Mouse (Mus musculus) gastrocnemius, adult 8-10 months (tissue): ENCODE measurements around the gene Map3k20. TPM values are rescaled to one million over a fixed set of nuclear protein-coding genes. Genes with fewer than 3 reads are reported as not detected.

ENCODE experiments used
- DNase-seq, 2 experiments: peaks; one replicate each; pipeline ENCODE4 v3.0.0; 2022; ENCODE audit warnings: low spot score in 2 of 2
- total RNA-seq, 4 experiments: library from RNA; stranded (reverse); gene quantifications; 2 replicates each; pipeline ENCODE4 v1.2.4; 2022

The Map3k20 gene
- total RNA-seq, 4 experiments from 2014 or later: 348 to 422 (median 393) TPM

DNA sequence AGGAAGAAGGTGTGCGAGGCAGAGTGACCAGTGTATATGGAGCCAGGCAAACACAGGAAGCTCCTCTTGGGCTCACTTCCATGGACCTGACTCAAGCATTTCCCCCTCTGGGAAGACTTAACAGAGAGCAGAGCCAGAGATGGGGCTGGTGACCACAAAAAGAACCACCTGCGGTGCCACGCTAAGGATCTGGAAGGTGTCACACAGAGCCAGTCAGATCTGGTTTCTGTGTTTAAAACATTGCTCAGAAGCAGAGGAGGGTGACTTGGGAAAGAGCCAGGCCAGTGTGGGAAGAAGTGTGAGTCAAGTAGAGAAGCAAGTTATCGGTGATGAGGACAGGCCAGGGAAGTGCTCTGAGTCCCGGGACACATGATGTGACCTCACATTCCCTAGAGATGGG lies 135.1 kb downstream of the Map3k20 start:
- DNase-seq: no peak

DNA sequence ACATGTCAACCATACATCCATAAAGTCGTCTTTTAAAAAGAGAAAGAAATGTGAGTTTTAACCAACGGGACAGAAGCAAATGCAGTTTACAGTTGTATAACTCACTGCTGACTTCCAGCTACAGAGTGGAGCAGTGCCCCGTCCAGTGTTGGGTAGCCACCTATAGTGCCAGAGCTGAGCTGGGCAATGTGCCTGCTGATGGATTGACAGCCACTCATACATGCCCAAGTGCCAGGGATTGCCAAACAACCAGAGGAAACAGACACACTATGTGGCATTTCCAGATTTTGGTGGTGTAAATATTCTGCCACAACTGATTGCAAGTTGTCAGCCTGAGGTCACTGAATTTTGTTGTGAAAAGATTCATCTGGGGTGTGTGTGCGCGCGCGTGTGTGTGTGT lies 139.2 kb downstream of the Map3k20 start:
- DNase-seq: peak; percentile 12 to 52

GRCm38 (mm10) chr2:72426776-72427175 lies 141.3 kb downstream of the Map3k20 start:
- no peak for DNase-seq

DNA sequence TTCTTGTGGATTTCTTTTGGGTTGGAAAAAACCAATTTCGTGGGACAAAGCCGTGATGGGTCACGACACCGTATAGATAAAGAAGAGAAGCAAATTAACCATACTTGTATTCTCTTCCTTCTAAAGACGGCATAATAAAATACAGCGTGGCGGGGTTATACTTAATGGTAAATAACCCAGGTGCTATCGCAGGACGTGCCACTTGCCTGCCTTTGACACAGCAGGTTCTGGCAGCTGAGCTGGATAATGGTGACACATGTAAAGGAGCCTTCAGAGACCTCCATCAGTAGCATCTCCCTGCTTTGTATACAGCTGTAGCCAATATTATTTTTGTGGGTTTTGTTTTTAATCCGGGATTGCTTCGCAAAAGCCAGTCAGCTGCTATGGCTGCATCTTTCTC lies 141.9 kb downstream of the Map3k20 start:
- no peak for DNase-seq

GRCm38 (mm10) chr2:72438941-72439533 lies 153.6 kb downstream of the Map3k20 start:
- no peak for DNase-seq

- DNase-seq: no peak
These were observed 155.6 kb downstream of the Map3k20 start for GRCm38 (mm10) chr2:72441010-72441409.

DNA sequence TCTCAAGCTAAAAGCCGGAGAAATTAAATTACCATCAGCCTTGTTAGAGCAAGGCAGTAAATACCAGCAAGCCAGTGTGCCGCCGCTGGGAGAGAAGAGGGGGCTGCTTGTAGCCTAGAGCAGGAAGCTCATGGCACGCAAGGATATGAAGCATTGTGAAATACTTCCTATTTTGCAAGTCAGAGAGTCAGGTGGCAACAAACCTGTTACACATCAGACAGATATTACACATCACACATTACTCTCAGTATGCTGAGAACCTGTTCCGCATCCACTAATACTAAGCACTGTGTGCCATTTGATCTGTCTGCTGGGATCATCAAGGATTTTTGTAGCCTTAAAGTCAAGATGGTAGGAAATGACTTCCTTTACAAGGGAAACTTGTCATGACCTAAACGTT lies 157.4 kb downstream of the Map3k20 start:
- DNase-seq: no peak

- DNase-seq: no peak
These were observed 158.5 kb downstream of the Map3k20 start for GRCm38 (mm10) chr2:72443960-72444359.

GRCm38 (mm10) chr2:72446106-72446505 lies 160.7 kb downstream of the Map3k20 start:
- DNase-seq: no peak

DNA sequence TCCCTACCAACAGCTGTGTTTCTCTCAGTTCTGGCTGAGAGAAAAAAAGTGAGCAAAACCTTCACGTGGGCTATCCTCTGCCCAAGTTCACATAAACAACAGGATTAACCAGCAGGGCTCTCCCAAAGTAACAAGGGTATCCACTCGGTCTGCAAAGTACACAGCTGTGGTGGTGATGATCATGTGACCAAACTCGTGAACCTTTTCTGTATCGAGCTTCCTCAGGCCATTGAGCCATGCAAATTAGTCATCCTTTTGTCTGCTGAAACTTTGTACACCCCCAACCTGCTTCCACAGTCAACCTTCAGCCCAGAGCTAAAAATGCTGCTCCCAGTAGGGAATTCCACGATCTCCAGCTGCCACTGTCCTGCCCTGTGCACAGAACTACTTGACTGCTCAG lies 161.2 kb downstream of the Map3k20 start:
- no peak for DNase-seq

DNA sequence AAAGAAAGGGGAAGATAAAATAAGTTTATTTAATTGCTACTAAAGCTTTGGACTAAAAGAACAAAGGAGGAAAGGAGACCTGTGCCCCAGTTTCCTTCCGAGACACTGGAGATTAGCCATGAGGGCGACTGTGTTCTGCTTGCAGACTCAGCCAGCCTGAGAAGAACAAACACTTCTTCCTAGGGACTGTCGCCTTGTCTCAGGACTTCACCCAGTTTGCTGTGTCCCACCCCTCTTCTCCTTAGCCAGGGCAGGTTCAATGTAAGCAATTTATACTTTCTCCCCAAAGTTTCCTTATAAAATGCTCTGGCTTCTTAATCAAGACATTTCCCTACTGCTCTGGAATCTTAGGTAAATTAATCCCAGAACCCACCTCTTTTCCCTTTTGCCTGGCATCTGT lies 168.1 kb downstream of the Map3k20 start:
- no peak for DNase-seq

GRCm38 (mm10) chr2:72456189-72456588 lies 170.8 kb downstream of the Map3k20 start:
- no peak for DNase-seq

- DNase-seq: no peak
These were observed 179.1 kb downstream of the Map3k20 start for GRCm38 (mm10) chr2:72464376-72465014.

DNA sequence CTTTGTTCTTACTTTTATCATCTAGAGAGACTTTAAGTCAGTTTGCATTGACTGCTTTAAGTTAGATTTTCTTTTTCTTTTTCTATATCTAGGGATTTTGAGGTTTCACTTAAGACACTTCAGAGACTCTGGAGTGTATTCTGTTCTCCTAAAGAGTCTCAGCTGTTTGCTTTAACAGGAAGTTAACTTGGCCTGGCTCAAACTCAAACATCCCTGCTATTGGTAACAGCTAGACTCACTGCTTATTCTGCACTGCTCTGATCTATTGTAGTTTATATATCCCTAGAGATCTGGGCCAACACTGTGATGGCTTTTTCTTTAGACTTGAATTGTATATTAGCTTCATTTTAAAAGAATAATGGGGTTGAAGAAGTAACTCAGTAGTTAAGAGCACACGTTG lies 182.2 kb downstream of the Map3k20 start:
- DNase-seq: no peak

DNA sequence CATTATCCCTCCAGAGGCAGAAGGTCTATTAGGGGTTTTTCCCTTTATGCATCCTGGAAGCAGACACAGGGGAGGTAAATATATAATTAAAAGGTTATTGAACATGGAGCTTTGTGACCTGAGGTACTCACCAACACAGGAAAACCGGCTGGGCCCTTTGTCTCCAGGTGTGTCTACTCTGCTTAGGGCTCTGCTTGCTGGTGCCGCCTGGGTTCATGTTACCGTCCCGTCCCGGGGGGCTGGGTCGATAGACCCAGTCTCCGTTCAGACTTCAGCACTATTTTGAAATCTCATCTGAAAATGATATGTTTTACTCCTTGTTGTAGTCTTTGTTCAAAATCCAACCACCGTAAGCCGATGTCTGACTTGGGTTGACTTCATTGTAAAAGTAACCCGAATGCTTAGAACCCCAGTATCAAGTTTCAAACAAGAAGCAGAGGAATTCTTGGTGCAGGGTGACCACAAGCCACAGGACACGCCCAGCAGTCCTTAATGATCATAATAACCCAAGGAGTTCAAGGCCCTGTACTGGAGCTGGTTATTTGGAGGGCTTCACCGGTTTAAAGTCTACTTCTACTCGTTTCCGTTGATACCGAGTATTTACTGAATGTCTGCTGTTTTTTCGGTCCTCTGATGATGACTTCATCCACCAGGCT lies 186.1 kb downstream of the Map3k20 start:
- DNase-seq: no peak

DNA sequence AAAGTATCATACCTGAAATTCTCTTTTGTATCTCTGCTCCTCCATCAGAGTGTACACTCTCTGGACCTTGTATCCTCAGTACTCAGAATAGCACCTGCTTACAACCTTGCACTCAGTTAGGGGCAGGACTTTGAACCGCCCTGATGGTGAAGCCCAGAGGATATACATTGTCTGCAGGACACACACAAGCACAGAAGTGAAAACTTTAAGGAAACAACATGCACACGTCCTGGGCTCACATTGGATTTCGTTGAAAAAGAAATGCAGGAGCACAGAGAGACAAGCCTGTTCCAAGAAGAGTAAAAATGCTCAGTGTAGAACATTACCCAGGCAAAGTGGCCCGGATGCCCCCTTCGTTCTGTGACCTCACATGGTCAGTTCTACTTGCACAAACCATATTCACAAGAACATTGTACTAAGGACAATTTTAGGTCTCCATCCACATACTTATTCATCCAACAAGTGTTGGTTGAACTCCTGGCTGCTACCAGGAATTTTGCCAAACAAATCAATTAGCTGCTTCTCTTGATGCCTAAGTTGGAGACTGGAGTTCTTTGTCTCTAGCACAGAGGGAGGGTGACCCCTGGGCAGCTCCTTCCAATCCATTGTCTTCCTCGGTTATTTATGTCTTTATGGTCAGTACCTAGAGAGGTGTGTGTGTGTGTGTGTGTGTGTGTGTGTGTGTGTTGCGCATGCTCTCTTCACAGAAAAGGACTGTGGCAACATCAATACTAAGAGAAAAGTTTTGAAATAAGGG lies 189.3 kb downstream of the Map3k20 start:
- DNase-seq: no peak

- no peak for DNase-seq
These were observed 190.0 kb downstream of the Map3k20 start for GRCm38 (mm10) chr2:72475423-72475796.

DNA sequence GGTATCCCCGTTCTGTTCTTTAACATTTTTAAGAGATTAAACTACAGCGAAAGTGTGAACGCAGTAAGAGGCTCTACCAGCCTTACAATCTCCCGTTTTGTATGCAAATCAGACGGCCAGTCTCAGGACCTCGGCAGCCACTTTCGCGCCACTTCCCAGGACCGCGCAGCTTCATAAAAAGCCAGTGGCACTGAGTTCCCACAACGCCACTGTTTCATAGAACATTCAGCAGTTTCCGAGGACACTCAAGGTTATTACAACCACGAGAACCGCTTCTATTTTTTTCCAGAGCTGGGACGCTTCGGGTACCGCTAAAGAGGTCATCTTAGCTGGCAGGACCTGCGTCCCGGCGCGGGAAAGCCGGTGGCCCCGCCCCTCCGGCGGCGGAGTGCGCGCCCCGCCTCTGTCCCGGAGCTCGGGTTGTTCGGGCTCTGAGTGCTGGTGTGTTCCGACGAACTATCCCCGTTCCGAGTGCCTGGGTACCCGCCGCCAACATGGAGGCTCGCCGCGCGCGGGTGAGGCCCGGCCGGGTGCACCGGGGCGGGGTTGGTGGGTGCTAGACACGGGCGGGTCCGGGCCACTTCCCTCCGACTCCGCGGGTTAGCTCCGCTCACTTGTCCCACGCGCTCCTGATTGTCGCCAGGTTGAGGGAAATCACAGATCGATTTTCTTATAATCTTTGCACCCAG lies 190.5 kb downstream of the Map3k20 start, which contains the start of gene Cdca7:
Gene Cdca7, plus strand, starts transcription at position 363 of the 689 bp plus-strand sequence.
- peak; percentile 38 to 45 for DNase-seq

DNA sequence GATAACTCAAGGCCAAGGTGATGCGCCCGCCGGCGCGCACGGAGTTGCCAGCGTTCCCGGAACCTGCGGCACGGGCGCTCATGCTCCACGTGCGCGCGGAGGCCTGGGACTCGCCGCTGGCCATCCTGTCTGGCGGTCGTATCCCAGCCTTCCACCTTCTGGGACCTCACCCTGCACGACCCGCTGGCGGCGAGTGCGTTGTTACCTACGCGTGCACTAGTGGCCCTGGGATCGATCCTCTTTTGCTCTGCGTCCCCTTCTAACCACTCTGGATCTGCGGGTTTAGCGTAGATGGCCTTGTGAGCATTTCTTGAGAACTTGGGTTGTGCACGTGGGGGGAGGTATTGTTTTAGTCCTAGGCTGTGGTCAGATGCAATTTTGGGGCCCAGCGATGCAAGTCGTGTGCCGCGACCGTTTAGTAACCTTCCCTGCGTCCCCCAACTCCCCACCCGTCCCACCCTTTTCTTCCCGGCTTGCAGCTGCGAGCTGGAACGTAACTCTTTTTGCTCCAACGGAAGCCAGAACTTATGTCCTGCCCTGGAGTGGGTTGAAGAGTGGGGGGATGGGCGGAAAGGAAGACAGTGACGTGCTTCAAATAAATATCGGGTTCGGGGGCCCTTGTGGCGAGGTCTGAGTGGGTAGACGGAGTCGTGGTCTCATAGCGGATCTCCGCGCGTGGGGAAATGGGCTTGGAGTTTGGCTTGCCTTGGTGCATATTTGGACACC lies 191.2 kb downstream of the Map3k20 start:
- DNase-seq: peak in 1 of 2 experiments; percentile 4

DNA sequence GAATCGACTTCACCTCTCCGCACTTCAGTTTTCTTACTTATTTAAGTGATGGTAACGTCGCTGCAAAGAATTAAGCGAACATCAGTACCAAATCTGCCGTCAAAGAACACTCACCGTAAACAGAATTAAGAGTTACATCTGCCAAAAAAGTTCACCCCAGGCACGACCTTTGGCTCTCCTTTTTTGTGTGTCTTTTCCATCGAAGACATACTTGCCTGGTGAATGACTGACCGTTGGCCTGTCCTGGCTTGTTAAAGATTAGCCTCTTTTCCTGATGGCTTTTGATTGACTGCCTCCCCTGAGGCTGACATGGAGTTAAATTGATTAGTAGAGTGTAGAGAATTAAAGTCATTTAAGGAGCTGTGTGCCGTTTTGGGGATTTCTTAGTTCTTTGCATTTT lies 191.8 kb downstream of the Map3k20 start:
- DNase-seq: no peak

DNA sequence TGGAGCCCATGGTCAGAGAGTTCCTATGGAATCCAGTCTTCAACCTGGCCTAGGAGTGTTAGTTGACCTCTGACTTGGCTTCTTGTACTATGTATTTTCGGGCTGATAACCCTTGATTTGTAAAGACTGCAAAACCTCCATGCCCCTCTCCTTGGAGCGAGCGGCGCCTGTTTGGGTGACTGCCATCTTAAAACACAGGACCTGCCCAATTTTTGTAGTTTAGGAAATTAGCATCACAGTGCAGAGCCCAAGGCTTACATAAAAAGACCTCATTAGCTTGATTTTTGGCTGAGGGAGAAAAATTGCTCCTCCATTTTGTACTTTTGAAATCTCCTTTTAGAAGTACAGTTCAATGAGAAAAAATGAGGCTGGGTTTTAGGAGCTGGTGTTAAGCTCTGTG lies 192.7 kb downstream of the Map3k20 start:
- DNase-seq: no peak
